Mouse (Mus musculus) spleen, adult 12 weeks (tissue): ENCODE results near the gene Slc44a2.
A peak's percentile ranks its signal among the peaks of the same experiment; 100 is the strongest.
"Not testable (repeated sequence)": the region's sequence is repeated elsewhere in the genome, so short reads cannot be mapped to it uniquely, and the experiment has no call there.

Experiments
- DNase-seq: peaks from one replicate; pipeline ENCODE4 v3.0.0; 2022; ENCODE audit warnings: low spot score

The Slc44a2 gene

GRCm38 (mm10) chr9:21320619-21321512, at the start of gene Slc44a2:
TSS of gene Slc44a2 (plus strand) at chr9:21320698.
- DNase-seq, result peak; percentile 88

GRCm38 (mm10) chr9:21272391-21272790, 48.1 kb upstream of the Slc44a2 start:
- DNase-seq, result no peak

DNA sequence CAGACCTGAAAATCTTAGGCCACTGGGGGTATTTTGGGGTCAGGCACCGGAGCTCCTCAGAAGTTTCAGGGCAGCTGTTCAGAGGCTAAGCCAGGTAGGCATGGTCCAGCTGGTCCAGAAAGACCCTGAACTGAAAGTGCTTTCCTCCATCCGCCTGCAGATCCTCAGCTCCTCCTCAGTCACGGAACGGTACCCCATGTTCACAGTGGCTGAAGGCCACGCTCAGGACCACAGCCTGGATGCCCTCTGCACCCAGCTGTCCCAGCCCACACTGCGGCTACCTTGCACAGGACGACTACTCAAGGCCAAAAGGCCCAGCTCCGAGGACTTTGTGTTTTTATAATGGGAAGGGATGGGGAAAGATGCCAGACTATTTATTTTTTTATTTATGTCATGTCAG, 47.4 kb upstream of the Slc44a2 start:
- DNase-seq, result no peak

DNA sequence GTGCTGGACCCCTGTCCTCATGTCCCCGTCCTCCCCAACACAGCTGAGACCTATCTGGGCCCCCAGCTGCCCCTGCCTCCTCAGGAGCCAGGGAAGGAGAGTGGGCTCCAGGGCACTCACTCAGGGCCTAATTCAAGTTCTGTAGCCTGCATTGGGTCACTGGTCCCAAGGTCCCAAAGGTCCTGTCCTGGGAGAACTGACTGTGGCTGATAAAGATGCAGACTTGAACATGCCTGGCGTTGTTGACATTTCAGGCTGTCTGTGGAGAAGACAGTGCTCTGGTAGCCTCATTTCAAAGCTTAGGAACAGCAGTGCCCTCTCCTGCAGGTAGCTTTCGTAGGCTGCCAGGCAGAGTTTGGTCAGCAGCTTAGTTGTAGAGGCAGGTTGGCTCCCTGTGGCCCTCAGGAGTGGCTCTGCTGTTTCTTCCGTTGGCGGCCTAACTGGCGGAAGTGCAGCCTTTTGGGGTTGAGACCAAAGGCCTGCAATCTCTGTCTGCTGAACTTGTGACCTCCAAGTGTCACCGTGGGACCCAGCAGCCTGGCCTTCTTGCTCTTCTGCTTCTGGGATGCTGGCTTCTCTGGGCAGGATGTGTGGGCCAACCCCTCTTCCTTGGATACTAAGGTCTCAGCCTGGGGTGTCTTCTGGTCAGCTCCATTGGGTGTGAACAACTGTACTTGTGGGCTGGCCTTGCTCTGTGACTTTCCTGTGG, 46.8 kb upstream of the Slc44a2 start:
- no peak for DNase-seq

GRCm38 (mm10) chr9:21274336-21274735, 46.2 kb upstream of the Slc44a2 start:
- no peak for DNase-seq

- no peak for DNase-seq
Observed at GRCm38 (mm10) chr9:21275013-21275710, 45.3 kb upstream of the Slc44a2 start.

DNA sequence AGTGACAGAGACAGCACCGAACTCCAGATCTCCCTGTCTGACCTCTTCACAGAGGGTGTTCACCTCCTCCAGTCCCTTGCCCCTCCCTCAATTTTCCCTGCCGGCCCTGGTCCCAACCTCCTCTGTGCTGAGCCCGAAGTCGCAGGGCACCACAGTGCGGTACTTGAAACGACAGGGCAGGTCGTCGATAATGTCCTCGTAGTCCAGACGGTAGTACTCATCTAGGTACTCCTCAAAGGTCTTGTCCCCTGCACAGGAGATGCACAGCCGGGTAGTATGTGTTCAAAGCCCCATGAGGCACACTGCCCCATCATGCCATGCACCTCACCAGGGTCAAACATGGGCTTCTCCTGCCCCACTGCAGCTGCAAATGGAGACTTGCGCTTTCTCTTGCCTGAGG, 44.8 kb upstream of the Slc44a2 start:
- no peak for DNase-seq

DNA sequence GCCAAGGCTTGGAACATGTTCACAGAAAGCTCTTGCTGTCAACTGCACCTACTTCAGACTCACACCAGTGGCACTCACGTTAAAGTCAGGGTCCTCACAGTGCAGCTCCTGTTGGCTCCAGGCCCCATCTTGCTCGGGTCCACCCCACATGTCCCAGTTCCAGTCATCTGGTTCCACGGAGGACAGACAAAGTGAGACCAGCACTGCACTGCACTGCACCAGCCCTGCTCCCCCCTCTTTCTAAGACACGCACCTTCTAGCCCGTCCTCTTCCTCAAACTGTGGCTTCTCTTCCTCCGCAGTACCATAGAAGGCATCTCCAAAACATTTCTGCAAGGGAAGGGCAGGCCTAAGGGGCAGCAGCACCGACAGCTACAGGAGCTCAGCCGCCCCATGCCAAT, 44.2 kb upstream of the Slc44a2 start:
- no peak for DNase-seq

- DNase-seq, result no peak
Observed at GRCm38 (mm10) chr9:21277776-21278175, 42.7 kb upstream of the Slc44a2 start.

DNA sequence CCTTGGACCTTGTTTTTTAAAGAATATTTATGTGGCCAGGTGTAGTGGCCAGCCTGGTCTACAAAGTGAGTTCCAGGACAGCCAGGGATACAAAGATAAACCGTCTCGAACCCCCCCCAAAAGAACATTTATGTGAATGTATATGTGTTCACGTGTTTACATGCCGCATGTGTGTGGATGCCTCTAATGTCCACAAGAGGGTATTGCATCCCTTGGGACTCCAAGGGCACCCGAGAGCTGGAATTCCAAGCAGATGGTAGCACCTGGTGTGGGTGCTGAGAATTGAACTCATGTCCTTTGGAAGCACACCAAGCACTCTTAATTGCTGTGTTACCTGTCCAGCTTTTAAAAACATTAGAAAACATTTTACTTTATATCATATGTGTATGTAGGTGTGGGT, 36.9 kb upstream of the Slc44a2 start:
- no peak for DNase-seq

DNA sequence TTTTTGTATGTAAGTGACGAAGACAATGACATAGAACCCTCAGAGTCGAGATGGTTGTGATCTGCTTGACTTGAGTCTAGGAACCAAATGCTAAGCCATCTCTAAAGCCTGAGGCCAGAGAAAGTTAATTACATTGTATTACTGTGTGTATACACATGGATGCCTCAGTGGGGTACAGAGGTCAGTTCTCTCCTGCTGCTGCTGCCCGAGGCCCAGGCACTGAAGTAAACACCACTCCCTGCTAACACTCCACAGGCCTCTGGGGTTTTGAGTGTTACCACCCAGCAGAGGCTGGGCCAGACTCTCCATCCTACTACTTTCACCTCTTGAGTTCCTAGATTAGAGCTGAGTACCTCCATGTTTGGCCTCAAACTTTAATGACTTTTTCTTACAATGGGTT, 36.5 kb upstream of the Slc44a2 start:
- no peak for DNase-seq

- DNase-seq, result no peak
Observed at GRCm38 (mm10) chr9:21286753-21287152, 33.7 kb upstream of the Slc44a2 start.

- DNase-seq, result peak; percentile 98
Observed at GRCm38 (mm10) chr9:21287571-21288402, 32.7 kb upstream of the Slc44a2 start, which contains the start of gene Kri1. TSS of gene Kri1 (minus strand) at chr9:21287969.

- no peak for DNase-seq
Observed at GRCm38 (mm10) chr9:21288404-21289336, 31.8 kb upstream of the Slc44a2 start.

DNA sequence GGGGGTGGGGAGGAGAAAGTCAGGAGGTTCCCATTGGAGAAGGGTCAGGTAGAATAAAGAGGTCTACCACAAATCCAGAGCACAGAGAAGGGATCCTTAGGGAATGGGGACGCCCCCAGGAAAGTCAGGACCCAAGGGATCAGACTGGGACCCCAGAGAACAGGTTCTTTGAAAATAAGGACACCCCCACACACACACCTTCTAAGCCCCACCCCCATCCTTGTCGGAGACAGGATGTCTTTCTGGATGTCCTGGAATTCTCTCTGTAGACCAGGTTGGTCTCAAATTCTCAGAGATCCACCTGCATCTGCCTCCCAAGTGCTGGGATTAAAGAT, 31.2 kb upstream of the Slc44a2 start:
- no peak for DNase-seq

DNA sequence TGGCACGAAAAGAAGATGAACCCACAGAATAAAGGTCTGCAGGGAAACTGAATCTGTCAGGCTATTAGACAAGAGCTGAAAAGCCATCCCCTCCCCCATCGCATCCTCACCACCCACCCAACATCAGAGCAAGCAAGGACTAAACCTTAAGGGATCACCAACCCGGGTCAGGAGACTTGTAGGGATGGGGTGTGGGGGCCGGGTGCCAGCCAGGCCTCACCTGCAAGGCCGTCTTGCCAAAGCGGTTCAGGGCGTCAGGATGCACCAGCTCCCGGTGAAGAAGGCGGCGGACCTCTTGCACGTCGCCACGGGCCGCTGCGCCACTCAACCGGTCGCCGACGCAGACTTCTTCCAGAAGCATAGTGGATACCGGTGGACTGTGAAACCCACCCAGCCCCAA, 29.9 kb upstream of the Slc44a2 start:
- DNase-seq, result no peak

DNA sequence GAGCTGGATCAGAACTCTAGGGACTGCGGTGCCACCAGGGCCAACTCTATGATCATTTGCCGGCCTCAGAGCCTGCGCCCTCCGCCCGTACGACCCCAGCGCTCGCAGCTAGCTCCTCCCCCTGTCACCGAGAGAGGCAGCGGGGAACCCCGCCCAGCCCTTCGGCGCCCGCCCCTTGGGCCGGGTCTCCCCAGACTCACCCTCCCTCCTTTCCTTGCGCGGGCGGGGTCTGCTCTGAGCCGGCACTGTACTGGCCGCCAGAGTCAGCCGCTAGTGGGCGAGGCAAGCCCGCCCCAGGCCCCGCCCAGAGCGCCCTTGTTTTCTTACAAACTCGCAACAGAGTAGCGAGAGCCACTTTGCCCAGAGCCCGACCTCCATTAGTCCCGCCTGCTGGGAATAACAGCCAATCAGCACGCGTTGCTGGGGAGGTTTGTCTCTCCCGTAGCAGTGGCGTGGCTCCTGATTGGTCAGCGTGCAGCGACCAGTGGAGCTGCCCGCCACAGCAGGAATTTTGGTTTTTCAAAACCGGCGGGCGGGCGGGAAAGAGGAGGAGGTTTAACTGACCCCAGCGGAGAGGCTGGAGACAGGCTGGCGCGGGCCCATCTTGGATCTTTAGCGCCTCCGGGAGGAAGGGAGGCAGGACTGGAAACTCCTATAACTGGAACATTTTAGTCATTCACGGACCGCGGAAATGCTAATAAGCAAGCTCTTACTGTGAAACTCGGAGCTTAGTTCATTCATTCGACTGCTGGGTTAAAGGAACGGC, 29.3 kb upstream of the Slc44a2 start, which contains the start of gene Cdkn2d:
TSS of gene Cdkn2d (minus strand) at position 386 of the 766 bp plus-strand sequence.
- DNase-seq, result peak; percentile 100

DNA sequence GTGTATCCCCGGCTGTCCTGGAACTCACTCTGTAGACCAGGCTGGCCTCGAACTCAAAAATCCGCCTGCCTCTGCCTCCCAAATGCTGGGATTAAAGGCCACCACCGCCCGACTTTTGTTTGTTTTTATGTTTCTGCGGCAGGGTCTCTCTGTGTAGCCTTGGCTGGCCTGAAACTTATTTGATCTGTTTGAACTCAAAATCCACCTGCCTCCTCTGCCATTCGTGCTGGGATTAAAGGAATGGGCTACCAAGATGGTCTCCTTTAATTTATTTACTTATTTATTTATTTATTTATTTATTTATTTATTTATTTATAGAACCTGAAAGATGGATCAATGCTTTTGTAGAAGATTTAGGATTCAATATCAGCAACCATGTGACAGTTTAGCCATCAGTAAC, 28.6 kb upstream of the Slc44a2 start:
- not testable (repeated sequence) for DNase-seq

DNA sequence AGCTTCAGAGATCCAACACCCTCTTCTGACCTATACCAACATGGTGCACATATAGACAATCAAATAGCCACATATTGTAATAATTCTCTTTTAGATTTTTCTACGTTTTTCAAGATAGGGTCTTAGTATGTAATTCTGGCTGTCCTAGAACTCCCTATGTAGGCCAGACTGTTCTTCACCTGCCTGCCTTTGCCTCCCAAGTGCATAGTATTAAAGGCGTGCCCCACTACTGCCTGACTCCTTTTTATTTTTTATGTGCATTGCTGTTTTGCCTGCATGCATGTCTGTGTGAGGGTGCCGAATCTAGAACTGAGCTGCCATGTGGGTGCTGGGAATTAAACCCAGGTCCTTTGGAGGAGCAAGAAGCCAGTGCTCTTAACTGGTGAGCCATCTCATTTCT, 28.2 kb upstream of the Slc44a2 start:
- DNase-seq, result no peak

DNA sequence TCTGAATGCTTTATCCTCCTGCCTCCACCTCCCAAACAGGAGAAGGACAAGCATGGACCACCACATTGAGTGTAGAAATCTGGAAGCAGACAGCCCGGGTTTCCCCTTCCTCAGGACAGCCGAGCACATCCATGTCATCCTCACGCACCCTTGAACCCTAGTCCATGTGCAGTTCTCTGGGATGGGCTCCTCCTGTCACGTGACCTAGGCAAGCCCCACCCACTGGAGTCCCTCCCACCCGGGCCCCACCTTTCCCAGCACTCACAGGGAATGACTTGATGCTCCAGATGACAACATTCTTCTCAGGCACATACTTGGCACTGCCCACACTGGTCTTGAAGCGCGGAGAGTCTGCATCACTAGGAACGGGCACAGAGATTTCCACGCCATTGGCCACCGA, 21.5 kb upstream of the Slc44a2 start:
- no peak for DNase-seq
